Mouse (Mus musculus): ENCODE measurements around the gene Atxn1.

DNA sequence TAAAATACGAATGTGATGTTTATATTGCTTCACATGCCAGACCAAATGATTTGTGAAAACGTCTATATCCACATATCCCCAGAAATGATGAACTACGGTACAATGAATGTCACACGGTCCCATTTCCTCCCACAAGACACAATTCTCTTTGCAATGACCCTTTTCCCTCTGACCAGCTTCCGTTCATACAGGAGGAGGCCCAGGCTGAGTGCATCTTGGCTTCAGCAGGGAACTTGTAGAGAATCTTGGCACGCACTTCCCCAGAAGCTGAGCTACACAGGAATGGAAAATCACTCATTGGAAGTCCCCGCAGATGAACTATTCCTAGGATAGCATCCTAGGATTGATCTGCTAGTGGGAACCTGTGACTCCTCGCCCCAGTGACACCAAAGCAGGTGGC, 243.2 kb downstream of the Atxn1 start:
- TF ChIP-seq CTCF (IDR thresholded peaks at IDR 0.05; ENCODE audit: insufficient read depth, low read length) (no peak), POLR2A (IDR thresholded peaks at IDR 0.05; ENCODE audit: borderline replicate concordance, extremely low read depth, low read depth, low read length) (no peak)

Data from lung, adult 2 months (tissue).